8 mouse cellular contexts compared by ENCODE assay signal in genomic region chr3:96501391-96502115, GRCm38 (mm10). TPM values are rescaled to one million over a fixed set of nuclear protein-coding genes. Genes with fewer than 3 reads are reported as not detected.
A peak's percentile ranks its signal among the peaks of the same experiment; 100 is the strongest.
DNase-seq lines count a peak whose midpoint lies in the region; ATAC-seq lines count a peak whose summit lies in the region.

No protein-coding gene starts in this region.

- peak; percentile 91 for DNase-seq in MN1 (ENCODE audit: low spot score)
- DNase-seq in cerebellum, adult 9-10 months = peak; percentile 92
- DNase-seq in layer of hippocampus, postnatal 10 days (ENCODE audit: low spot score in 2 of 2) = peak; percentile 92 to 94
- DNase-seq in lung, postnatal 10 days = peak; percentile 91
- DNase-seq in ovary, postnatal 14 days (ENCODE audit: low spot score) = peak; percentile 94
- DNase-seq in thymus, postnatal 10 days (ENCODE audit: low spot score in 2 of 2) = peak; percentile 78 to 91

- peak overlapping the region; percentile 57 for H3K9ac ChIP-seq in hindbrain, embryonic 12.5 days

- no peaks in the 10 kb centered on the region for H3K36me3 ChIP-seq in hindbrain, embryonic 12.5 days

- ATAC-seq in frontal cortex, adult (ENCODE audit: low TSS enrichment) = peak; percentile 15; the same call in 1 of the 2 replicates
- peak; percentile 73 for ATAC-seq in hindbrain, embryonic 12.5 days (ENCODE audit: low FRiP score)

- peaks cover 4% of the 10 kb centered on the region; the same call in 1 of the 2 replicates for H3K4me1 ChIP-seq in hindbrain, embryonic 12.5 days

- no peaks in the 10 kb centered on the region for H3K27me3 ChIP-seq in hindbrain, embryonic 12.5 days

- H3K4me2 ChIP-seq in hindbrain, embryonic 12.5 days (replicated peaks) = peak overlapping the region; percentile 96

- H3K27ac ChIP-seq in hindbrain, embryonic 12.5 days = peak overlapping the region; percentile 23; the same call in 1 of the 2 replicates

- no peaks in the 10 kb centered on the region for H3K9me3 ChIP-seq in hindbrain, embryonic 12.5 days (replicated peaks)

- peak overlapping the region; percentile 61 for H3K4me3 ChIP-seq in hindbrain, embryonic 12.5 days

- under 1% methylated on average over 32 of the region's 32 CpGs for WGBS in hindbrain, embryonic 12.5 days

RNA-seq across cellular contexts. Expression of gene Hfe2, which starts 23.4 kb away (rescaled TPM):
- polyA plus RNA-seq in hindbrain, embryonic 12.5 days (2016; fragmentation: Nextera tagmentation; extraction: Ambion mirVana) = 0.70 and 2.5 TPM in 2 replicates
- under 1 TPM; 0.41 to 0.49 TPM for total RNA-seq in layer of hippocampus, postnatal 10 days (2021)

RNA-seq across cellular contexts. Expression of gene BC107364, which starts 49.4 kb away (rescaled TPM):
- not detected in 2 replicates for polyA plus RNA-seq in hindbrain, embryonic 12.5 days (2016; fragmentation: Nextera tagmentation; extraction: Ambion mirVana)
- not detected for total RNA-seq in layer of hippocampus, postnatal 10 days (2021)

RNA-seq across cellular contexts. Expression of gene Txnip, which starts 56.2 kb away (rescaled TPM):
- polyA plus RNA-seq in hindbrain, embryonic 12.5 days (2016; fragmentation: Nextera tagmentation; extraction: Ambion mirVana) = 58.7 and 59.9 TPM in 2 replicates
- 10 to 100 TPM; 36.5 to 46.1 TPM for total RNA-seq in layer of hippocampus, postnatal 10 days (2021)

Comparison
In these comparisons a context has a peak if more than half of its experiments do, and no peak if none do; other contexts are left out.
1. Peak in every context shown above with its lines: DNase-seq, ATAC-seq, H3K4me3 ChIP-seq and H3K27ac ChIP-seq.